Mouse (Mus musculus) c-Kit-positive CD71-negative TER-119-negative erythroid progenitor cells, embryonic 14.5 days (primary cell): ENCODE measurements at regions not wholly inside any gene's neighbourhood (a gene's known extent, or its start where the extent isn't known, plus 50 kb on each side); places are given as distances from the start of the nearest gene placed in this dataset.
A peak's percentile ranks its signal among the peaks of the same experiment; 100 is the strongest.

Source experiments
- DNase-seq: peaks from one replicate; pipeline ENCODE4 v3.0.0-alpha.2; 2013; ENCODE audit warnings: low read depth

DNA sequence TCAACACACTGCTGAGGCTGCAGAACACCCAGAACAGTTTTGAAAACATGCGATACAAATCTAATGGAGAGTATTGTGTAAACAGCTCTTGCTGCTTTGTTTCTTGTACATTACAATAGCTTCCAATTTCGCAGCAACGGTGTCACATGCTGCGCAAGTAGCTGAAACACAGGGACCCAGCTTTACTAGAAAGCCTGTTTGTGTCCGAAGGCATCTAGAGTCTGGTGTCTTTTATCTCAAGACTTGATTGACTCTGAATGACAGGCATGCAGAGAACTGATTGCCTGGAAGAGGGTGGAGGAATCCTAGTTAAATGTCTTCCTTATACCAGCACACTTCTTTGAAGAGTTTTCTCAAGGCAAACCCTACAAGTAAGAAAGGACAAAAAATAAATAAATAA is 66.1 kb upstream of the Fgf10 start:
- DNase-seq = no peak

DNA sequence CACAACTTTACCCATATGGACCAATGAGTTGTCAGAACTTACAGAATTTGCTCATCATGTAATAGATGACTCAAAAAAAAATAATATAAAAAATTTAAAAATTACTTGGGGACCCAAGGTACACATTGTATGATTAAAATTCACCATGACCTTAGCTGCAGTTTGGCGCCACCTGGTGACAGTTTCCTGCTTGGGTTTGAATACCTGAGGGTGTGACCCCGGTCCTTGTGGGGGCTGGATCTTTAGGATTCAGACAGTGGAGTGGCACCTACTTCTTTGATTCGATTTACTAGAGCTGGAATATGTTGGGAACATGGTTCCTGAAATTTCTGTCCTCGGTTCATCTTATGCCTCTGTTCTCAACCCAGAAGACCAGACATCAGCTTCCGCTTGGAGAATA is 72.7 kb upstream of the Fgf10 start:
- DNase-seq = peak; percentile 31

DNA sequence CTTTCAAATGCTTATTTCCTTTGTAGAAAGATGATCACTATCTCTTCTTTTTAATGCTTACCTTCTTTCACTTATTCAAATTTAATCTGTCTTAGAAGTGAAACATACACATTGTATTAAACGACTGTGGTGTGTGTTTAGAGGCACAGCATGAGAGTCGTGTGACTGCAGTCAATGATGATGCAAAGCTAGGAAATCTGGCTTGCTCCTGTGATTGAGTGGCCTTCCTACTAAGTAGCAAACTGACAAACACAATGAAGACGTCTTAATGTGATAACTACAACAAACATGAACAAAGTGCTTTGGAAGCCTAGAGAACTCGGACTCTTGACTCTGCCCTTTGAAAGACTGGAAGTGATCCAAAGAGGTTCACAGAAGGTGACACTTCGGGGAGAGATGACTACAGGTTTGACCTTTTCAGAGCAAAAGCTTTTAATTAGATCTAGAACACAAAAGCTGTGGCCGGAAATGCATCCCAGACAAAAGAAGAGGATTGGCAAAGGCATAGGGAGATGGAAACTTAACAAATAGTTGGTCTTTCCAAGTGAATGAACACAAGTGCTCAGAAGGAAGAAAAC is 73.3 kb upstream of the Fgf10 start:
- no peak for DNase-seq

DNA sequence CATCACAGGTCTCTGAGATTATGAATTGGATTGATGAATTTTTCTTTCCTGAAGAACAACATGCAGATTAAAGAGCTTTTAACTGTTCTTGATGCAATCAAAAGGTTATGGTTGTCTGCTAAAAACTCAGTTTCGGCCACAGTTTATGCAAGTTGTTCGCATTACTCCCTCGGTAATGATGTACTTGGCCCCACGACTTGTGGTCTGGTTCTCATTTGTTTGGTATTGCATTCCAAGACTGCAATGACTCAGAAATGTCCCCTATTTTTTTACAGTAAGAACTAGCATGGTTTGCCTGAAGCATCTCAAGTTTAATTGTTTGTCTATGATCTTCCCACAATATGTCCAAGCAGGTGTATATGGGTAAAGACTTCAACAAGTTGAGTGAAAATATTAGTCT is 77.5 kb upstream of the Fgf10 start:
- no peak for DNase-seq

DNA sequence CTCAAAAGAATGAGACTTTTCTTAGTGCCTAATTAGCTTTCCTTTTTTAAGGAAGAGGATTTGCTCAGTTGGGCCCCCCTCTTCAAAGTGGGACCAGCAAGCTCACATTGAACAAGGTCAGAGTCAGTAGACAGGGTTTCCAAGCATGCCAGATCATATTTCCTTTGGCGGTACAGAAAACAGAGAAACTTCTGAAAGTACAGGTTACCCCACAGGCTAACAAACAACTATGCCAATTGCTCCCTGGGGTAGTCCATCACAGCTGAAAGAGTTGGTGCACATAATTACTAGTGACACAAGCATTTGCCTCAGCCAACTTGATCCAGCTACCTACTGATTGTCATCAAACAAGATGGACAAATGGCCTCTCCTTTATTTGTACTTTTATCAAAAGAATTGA is 97.0 kb upstream of the Fgf10 start:
- DNase-seq = no peak

DNA sequence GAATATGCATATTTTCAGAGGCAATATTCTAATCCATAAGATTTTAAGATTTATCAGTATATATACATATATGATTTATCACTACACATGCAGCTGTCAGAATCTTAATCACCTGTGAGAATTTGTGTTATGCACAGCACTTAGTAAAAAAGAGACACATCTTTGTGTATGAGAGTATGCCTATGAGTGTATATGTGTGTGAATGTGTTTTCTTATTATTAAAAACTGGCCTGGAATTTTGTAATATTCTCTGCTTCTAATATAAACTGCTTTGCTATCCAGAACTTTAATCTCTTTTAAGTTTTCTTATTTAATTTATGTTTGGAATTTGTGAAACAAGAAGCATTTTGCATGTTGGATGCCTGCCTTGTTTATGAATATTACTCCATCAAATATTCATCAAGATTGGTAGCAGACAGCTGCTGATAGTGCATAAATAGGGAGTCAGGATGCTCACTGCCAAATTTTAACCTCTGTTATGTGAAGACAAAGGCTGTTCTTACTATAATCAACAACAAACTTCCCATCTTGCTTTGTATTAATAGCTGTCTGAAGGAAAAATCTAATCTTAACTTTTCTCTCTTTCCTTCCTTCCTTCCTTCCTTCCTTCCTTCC is 104.3 kb upstream of the Fgf10 start:
- no peak for DNase-seq

DNA sequence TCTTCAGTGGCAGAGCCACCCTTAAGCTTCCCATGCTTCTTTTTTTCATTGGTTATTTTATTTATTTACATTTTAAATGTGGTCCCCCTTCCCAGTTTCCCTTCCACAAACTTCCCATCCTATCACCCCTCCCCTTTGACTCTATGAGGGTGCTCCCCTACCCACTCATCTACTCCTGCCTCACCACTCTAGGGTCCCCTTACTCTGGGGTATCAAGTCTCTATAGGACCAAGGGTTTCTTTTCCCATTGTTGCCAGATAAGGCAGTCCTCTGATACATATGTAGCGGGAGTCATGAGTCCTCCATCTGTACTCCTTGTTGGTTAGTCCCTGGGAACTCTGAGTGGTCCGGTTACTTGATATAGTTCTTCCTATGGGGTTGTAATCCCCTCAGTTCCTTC is 110.6 kb upstream of the Fgf10 start:
- DNase-seq = no peak

DNA sequence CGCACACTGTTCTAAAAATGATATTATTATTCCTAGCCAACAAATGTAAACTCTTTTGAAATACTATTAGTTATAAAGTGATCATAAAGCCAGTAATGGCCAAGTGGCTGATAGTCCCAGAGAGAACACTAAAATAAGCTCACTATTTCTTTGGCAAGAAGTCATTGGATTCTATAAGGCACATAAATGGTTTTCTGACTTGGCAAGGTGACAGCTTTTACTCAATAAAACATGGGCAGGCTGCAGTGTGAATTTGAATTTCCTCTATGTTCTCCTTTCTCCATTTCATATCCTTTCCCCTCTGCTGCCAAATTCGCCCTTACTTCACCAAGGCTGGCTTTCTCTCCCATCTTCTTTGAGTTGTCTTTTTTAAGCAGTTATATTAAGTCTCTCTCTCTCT is 117.6 kb upstream of the Fgf10 start:
- no peak for DNase-seq

DNA sequence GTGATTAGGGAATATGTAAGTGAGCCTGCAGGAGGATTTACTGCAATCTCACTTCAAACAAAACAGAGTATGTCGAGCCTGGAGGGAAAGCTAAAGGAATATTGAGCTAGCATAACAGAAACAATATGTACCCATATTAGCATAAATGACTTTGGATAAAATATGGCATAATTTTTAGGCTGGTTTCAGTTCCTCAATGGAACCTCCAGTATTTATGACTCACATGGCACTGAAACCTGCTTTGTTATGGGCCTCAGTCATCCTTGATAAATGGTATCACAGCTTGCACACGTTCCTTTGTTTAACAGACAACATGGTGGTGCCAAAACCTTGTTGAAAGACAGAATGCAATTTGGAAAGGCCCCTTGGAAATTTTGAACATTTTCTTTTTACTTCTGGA is 130.8 kb upstream of the Fgf10 start:
- DNase-seq = no peak

DNA sequence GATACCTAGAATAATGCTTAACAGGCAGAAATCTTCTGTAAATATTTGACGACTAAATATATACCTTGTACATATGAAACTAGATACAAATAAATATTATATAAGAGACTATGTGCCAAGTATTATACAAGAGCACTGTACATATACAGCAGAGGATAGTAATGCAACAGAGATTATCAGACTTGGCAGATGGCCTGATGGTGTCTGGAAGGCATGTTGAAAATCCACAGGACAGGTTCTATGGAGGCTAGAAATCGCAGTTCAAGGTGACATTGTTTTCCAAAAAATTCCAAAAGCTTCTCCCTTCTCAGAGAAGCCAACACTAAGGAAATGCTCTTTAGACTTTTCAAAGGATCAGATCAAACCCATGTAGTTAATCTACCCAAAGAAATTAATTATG is 126.9 kb upstream of the Mrps30 start:
- no peak for DNase-seq

DNA sequence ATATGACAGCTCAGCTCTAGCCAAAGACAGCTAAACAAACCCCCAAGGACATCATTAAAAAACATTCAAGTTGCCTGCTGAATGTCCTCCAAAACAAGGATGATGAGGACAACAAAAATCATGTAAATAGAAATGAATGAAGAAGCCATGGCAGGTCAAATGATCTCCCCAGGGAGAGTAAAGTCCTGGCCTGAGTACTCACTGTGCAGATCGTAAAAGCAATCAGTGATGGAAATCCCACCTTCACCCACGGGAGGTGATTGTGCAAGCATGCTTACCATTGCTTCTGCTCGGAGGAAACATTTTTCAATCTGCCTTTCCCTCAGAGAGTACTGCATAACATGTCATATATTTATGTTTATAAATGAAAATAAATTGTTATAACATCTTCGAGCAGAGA is 119.1 kb upstream of the Mrps30 start:
- no peak for DNase-seq

DNA sequence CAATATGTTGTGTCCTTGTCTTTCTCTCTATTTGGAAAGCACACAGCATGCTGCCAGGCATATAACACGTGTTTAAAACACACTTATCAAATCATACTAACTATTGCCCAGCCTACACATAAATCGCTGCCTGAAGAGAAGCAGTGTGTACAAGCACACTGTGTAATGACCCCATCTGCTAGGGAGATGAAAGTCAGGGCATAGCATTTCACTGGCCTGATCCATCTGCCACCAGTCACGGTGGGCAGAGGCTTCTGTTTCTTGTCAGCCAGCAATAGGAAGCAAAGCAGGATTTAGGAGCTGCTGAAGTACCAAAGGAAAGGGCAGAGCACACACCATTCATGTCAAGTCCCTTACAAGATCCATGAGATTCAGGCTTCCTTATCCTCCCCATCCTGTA is 103.6 kb upstream of the Mrps30 start:
- no peak for DNase-seq

DNA sequence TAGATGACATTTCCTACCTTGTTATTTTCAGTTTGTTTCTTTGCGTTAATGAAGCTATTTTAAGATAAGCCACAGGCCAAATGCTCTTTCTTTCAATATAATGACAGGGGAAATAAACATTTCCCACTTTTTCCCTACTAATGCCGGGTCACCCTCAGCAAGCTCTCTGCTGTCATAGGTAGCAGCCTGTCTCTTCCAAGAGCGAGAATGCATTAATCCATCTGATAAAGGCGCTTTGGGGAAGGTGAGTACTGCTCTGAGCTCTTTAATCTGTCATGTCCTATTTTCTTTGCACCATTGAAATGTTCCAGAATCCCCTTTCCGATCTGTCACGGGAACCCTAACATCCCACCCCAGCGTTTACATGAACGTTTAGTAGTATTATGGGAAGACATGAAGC is 96.0 kb upstream of the Mrps30 start:
- no peak for DNase-seq

DNA sequence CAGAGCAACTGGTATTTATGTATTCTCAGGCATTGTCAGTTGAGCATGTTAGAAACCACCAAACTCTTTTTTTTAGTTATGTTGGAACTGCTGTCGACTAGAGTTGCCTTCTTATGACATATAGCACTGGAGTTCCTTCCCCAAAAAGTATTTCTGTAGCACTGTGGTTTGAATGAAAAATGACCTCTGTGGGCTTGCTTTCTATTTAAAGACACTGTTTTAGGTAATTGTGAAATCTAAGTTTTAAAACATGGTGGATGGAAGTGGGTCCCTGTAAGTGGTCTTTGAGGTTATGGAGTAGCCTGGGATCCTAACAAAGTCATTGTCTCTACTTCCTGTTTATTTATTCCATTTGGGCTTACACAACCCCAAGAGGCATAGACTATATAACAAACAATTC is 93.2 kb upstream of the Mrps30 start:
- no peak for DNase-seq

DNA sequence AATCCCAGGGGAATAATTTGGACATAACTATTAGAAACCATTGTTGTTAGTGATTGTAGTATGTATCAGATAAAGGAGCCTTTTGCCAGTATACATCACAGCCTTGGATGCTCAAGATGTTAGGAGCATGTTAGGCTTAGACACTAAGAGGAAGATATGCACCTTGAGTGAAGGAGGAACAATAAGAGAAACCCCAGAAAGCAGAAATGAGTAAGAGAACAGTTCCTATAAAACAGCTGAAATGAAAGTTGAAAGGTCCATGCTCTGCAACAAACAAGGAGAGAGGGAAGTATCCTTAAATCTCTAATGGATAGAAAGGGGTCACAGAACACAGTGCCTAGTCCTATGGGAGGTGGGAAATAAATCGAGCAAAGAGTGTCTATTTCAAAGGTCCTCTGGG is 91.4 kb upstream of the Mrps30 start:
- DNase-seq = no peak

DNA sequence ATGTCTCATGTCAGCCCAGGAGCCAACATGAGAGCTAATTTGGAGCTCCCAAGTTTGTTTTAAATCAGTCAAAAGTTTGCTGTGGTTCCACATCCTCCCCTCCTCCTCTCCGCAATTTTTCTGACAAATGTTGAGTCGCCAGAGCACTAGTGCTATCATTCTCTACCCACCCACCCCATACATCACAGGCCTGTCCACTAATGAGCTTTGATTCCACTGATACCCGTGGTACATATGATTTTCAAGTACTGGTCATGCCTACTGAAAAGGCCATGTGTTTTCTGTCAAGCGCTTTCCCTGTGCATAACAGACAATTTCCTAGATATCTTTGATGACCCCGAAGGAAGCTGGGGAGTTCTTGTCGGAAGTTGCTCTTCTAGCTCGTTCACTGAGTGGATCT is 85.5 kb upstream of the Mrps30 start:
- DNase-seq = no peak

DNA sequence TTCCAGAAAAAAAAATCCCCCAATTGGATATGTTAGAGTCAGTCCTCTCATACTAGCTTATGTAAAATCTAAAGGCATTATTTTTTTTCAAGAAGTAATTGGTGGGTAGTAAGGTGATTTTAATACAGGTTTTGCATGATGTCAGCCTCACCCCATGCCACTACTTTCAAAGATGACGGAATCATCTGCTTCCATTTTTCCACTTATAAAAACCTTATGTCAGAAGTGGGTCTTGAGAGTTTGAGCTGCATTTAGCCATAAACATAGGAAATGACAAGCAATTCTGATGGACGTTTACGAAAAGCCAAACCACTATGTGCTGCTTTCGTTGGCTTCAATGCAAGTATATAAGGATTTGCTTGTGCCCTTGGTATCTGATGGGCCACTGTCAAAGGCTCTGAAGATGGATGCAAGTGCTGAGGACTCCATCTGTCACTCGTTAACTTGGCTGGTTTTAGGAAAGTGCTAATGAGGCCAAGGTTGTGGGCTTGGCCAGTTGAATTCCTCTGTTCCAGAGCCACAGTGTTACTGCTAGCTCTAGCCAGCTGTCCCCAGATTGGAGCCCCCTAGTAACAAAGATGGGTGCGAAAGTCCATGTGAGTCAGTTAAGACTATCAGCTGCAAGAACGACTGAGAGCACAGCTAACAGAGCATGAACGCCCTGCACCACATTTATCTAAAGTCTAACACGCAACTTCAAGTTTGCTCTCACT is 72.8 kb upstream of the Mrps30 start:
- DNase-seq = no peak

DNA sequence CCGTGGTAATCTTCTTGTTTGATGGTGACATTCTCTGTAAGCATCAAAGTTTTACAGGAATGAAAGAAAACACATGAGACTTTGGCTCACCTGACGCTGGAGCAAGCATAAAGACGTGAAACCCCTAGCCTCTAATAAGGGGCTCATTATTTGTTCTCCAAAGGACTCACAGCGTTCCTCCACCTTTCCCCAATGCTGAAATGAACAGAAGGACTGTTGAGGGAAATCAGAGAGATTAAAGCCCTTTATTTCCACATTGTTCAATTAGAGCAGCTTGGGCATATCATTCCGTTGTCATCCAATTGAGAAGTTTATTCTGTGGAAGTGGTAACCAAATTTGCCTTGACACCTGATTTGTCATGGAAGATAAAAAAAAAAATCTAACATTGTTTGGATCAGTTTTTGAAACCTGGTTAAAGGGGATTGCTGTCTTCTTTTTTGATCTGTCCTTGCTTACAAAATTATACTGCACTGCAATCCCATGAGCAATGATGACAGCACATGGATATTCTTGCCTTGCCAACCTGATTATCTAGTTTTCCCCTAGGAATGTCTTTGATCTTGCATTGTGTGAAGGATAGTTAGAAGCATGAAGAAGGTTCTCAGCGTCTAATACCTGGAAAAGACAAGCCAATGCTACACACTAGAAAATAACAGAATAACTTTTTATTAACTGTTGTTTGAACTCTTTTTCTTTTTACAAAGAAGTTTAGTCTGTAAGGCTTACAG is 62.1 kb upstream of the Mrps30 start:
- no peak for DNase-seq

DNA sequence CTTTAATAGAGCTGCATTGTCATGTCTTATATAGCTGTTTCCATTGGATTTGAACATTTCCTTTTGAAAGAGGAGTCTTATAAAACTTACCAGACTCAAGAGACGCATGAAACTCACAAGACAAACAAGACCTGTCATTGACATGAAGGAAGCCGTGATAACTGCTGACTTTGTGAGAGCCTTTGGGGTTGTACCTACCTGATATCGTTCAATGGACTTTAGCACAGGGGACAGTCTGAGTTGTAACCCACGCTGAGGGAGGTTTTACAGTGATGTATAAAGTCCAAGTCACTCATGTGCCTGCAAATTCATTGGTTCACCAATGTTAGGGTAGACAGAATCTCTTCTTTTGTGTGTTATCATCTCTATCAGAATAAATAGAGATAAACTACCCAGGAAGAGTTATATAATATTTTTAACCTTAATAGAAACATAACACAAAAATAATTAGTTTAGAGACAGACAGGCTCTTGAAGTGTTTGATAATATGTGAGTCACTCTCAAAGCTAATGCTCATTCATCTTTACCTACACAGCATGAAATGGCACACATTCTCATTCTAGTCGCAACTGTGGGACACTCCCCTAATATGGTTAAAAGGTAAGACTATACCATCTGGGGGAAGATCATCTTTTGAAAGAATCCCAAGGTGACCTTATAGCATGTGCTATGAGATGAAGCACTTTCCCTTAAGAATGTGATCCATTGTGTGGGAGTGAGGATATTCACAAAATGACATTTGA is 54.4 kb upstream of the Mrps30 start:
- no peak for DNase-seq
